17 mouse cellular contexts compared by ENCODE assay signal in the genomic region with DNA sequence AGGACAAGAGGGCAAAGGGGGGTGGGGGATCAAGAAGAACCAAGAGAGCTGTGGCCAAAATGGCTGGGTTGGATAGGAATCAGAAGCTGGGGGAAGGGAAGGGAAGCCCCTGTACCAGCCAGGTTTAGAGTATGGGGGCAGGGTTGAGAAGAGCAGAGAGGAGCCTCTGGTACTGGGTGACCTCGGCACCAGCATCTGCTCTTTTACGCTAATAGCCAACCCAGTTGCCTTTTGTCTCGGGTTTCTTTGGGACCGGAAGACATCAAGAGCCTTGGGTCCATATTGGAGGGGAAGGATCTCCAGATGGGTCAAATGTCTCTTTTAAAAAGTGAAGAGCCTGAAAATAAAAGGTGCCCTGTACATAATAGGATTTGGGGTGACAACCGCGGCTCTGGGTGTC.
"Had no signal": no experiment of that assay in that cellular context is flagged by ENCODE, and none has a peak within 500 bp of the region (broad histone marks: within the 10 kb centered on the region; RNA-seq: fewer than 3 reads in every experiment).

No protein-coding gene starts in this region.

- ATAC-seq: liver, postnatal 0 days; lung, postnatal 0 days; midbrain, embryonic 15.5 days had no signal

- H3K9ac ChIP-seq: liver, postnatal 0 days; lung, embryonic 15.5 days; midbrain, embryonic 12.5 days; midbrain, embryonic 15.5 days; neural tube, embryonic 12.5 days; stomach, embryonic 15.5 days had no signal

- H3K9me3 ChIP-seq: lung, embryonic 15.5 days; megakaryocyte, embryonic 14.5 days; midbrain, embryonic 12.5 days; midbrain, embryonic 15.5 days; neural tube, embryonic 12.5 days; stomach, embryonic 15.5 days had no signal

- DNase-seq: liver, postnatal 0 days; lung, adult 2 months; lung, postnatal 14 days; lung, postnatal 36 days; right cerebral cortex, postnatal 14 days; thymus, adult 2 months; thymus, postnatal 25 days; thymus, postnatal 4 days had no signal

- H3K36me3 ChIP-seq: lung, embryonic 15.5 days; midbrain, embryonic 12.5 days; midbrain, embryonic 15.5 days; neural tube, embryonic 12.5 days; stomach, embryonic 15.5 days had no signal

- H3K4me3 ChIP-seq: lung, embryonic 15.5 days; megakaryocyte, embryonic 14.5 days; midbrain, embryonic 12.5 days; midbrain, embryonic 15.5 days; neural tube, embryonic 12.5 days; stomach, embryonic 15.5 days had no signal

- H3K27ac ChIP-seq: lung, embryonic 15.5 days; macrophage; midbrain, embryonic 12.5 days; midbrain, embryonic 15.5 days; neural tube, embryonic 12.5 days; stomach, embryonic 15.5 days; stomach, postnatal 0 days had no signal

- H3K4me2 ChIP-seq: lung, embryonic 15.5 days; midbrain, embryonic 12.5 days; midbrain, embryonic 15.5 days; neural tube, embryonic 12.5 days; stomach, embryonic 15.5 days had no signal

- H3K4me1 ChIP-seq: megakaryocyte, embryonic 14.5 days had no signal

- H3K27me3 ChIP-seq: lung, embryonic 15.5 days; megakaryocyte, embryonic 14.5 days; midbrain, embryonic 12.5 days; midbrain, embryonic 15.5 days; neural tube, embryonic 12.5 days; stomach, embryonic 15.5 days had no signal
